Mouse (Mus musculus): ENCODE data around the gene S1pr2.

Gene S1pr2

GRCm38 (mm10) chr9:20965606-20966005 lies 11.0 kb downstream of the S1pr2 start:
- no peak for DNase-seq

- no peak for DNase-seq
Observed at GRCm38 (mm10) chr9:20961557-20961956, 15.0 kb downstream of the S1pr2 start.

GRCm38 (mm10) chr9:20959430-20959938 lies 17.1 kb downstream of the S1pr2 start, which contains the start of gene Dnmt1:
Dnmt1 (minus strand) TSS chr9:20959888.
- no peak for DNase-seq

GRCm38 (mm10) chr9:20956989-20957388 lies 19.6 kb downstream of the S1pr2 start:
- DNase-seq: no peak

- DNase-seq: peak; percentile 97
Observed at GRCm38 (mm10) chr9:20952520-20953227, 23.9 kb downstream of the S1pr2 start.

- DNase-seq: no peak
Observed at GRCm38 (mm10) chr9:20951966-20952519, 24.5 kb downstream of the S1pr2 start.

- peak; percentile 14 for DNase-seq
Observed at GRCm38 (mm10) chr9:20951441-20951840, 25.1 kb downstream of the S1pr2 start.

GRCm38 (mm10) chr9:20950419-20950818 lies 26.2 kb downstream of the S1pr2 start:
- no peak for DNase-seq

- no peak for DNase-seq
Observed at GRCm38 (mm10) chr9:20946066-20946880, 30.3 kb downstream of the S1pr2 start.

GRCm38 (mm10) chr9:20944697-20945370 lies 31.7 kb downstream of the S1pr2 start:
- DNase-seq: no peak

- no peak for DNase-seq
Observed at GRCm38 (mm10) chr9:20943911-20944310, 32.7 kb downstream of the S1pr2 start.

- no peak for DNase-seq
Observed at GRCm38 (mm10) chr9:20943396-20943795, 33.2 kb downstream of the S1pr2 start.

GRCm38 (mm10) chr9:20923258-20923657 lies 53.3 kb downstream of the S1pr2 start:
- DNase-seq: no peak

GRCm38 (mm10) chr9:20916160-20916559 lies 60.4 kb downstream of the S1pr2 start:
- no peak for DNase-seq

Data from right cerebral cortex, adult 18-20 months (tissue).